Comparison of ENCODE assay signal across 8 mouse cellular contexts in the genomic region with DNA sequence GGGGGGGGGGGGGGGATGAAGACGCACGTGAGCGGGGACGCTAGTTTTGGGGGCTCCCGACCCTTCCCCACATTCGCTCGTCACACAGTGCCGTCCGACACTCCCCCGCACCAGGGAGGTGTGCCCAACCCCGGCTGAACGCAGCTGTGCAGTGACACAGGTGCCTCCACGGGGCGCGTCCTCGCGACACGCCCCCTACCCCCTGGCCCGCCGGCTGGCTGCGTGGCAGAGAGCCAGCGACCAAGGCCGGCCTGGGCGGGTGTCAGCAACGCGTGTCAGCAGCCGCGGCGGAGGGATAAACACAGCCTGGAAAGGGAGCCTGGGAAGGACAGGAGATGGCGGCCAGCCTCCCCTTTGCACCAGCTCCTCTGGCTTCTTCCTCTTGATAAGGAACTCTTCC. TPM values are rescaled to one million over a fixed set of nuclear protein-coding genes. Genes with fewer than 3 reads are reported as not detected.
DNase-seq lines count a peak whose midpoint lies in the region; ATAC-seq lines count a peak whose summit lies in the region.

No protein-coding gene starts in this region.

- WGBS in kidney, embryonic 15.5 days: under 1% methylated on average over 30 of the region's 30 CpGs
- WGBS in liver, embryonic 13.5 days (ENCODE audit: insufficient replicate concordance): under 1% methylated on average over 28 of the region's 30 CpGs

- peak overlapping the region; percentile 99 for H3K4me2 ChIP-seq in kidney, embryonic 15.5 days
- peak overlapping the region; percentile 74 for H3K4me2 ChIP-seq in liver, embryonic 13.5 days

- no peak overlapping the region for H3K27ac ChIP-seq in kidney, embryonic 15.5 days
- H3K27ac ChIP-seq in liver, embryonic 13.5 days: no peak overlapping the region

- peak overlapping the region; percentile 51 for H3K4me3 ChIP-seq in kidney, embryonic 15.5 days (replicated peaks)
- peak overlapping the region; percentile 54 for H3K4me3 ChIP-seq in liver, embryonic 13.5 days (replicated peaks)

- H3K27me3 ChIP-seq in kidney, embryonic 15.5 days: peaks cover 50% of the 10 kb centered on the region
- peaks cover 79% of the 10 kb centered on the region for H3K27me3 ChIP-seq in liver, embryonic 13.5 days

- H3K9ac ChIP-seq in kidney, embryonic 15.5 days: peak overlapping the region; percentile 45
- H3K9ac ChIP-seq in liver, embryonic 13.5 days: peak overlapping the region; percentile 41; the same call in 1 of the 2 replicates

- no peaks in the 10 kb centered on the region for H3K9me3 ChIP-seq in kidney, embryonic 15.5 days (replicated peaks)
- H3K9me3 ChIP-seq in liver, embryonic 13.5 days (replicated peaks): no peaks in the 10 kb centered on the region

- DNase-seq in kidney, adult 8-10 months: no peak
- peak; percentile 61 for DNase-seq in cerebellum, adult 9-11 months
- peak; percentile 80 for DNase-seq in heart, postnatal 4 days
- no peak for DNase-seq in liver, embryonic 13.5 days
- peak; percentile 78 for DNase-seq in ovary, postnatal 36 days (ENCODE audit: low spot score)

- ATAC-seq in kidney, embryonic 15.5 days (replicated peaks; ENCODE audit: low FRiP score): no peak
- ATAC-seq in liver, embryonic 13.5 days (ENCODE audit: low read depth): no peak
- ATAC-seq in inflammation-experienced regulatory T-cells, adult 6 months: no peak
- ATAC-seq in monocyte, adult 5-6 weeks (replicated peaks; ENCODE audit: insufficient number of reproducible peaks, low FRiP score, low TSS enrichment, poor library complexity, severe bottlenecking): no peak

- H3K4me1 ChIP-seq in kidney, embryonic 15.5 days: peaks cover 81% of the 10 kb centered on the region
- peaks cover 68% of the 10 kb centered on the region for H3K4me1 ChIP-seq in liver, embryonic 13.5 days (replicated peaks)

- H3K36me3 ChIP-seq in kidney, embryonic 15.5 days: no peaks in the 10 kb centered on the region
- no peaks in the 10 kb centered on the region for H3K36me3 ChIP-seq in liver, embryonic 13.5 days

RNA-seq across cellular contexts. Expression of a gene that starts 2.9 kb away (rescaled TPM):
- polyA plus RNA-seq in kidney, embryonic 15.5 days (2015; fragmentation: Nextera tagmentation; extraction: Ambion mirVana): 7.1 and 7.2 TPM in 2 replicates
- 100 to 1,000 TPM; 108 to 118 TPM for total RNA-seq in heart, postnatal 4 days (2021)
- 0.20 and 0.22 TPM in 2 replicates for polyA plus RNA-seq in liver, embryonic 13.5 days (2015; fragmentation: Nextera tagmentation; extraction: Ambion mirVana)
- under 1 TPM in 2 of 3 experiments, not detected in 1; 0.38 to 0.47 TPM for polyA plus RNA-seq in inflammation-experienced regulatory T-cells, adult 6 months (2017; shearing (Covaris generic))
- 0.53 TPM in 1 of 3 replicates, not detected in the others for total RNA-seq in monocyte, adult 5-6 weeks (2017)

RNA-seq across cellular contexts. Expression of a gene that starts 16.1 kb away (rescaled TPM):
- 15.4 and 18.4 TPM in 2 replicates for polyA plus RNA-seq in kidney, embryonic 15.5 days (2015; fragmentation: Nextera tagmentation; extraction: Ambion mirVana)
- total RNA-seq in heart, postnatal 4 days (2021): 10 to 100 TPM; 39.5 to 40.6 TPM
- polyA plus RNA-seq in liver, embryonic 13.5 days (2015; fragmentation: Nextera tagmentation; extraction: Ambion mirVana): 2.5 and 2.7 TPM in 2 replicates
- polyA plus RNA-seq in inflammation-experienced regulatory T-cells, adult 6 months (2017; shearing (Covaris generic)): under 1 TPM in 2 of 3 experiments, not detected in 1; 0.08 to 0.17 TPM
- total RNA-seq in monocyte, adult 5-6 weeks (2017): 0.29 TPM in 1 of 3 replicates, not detected in the others

RNA-seq across cellular contexts. Expression of a gene that starts 43.4 kb away (rescaled TPM):
- polyA plus RNA-seq in kidney, embryonic 15.5 days (2015; fragmentation: Nextera tagmentation; extraction: Ambion mirVana): 0.82 and 1.1 TPM in 2 replicates
- total RNA-seq in heart, postnatal 4 days (2021): under 1 TPM; 0.45 to 0.83 TPM
- polyA plus RNA-seq in liver, embryonic 13.5 days (2015; fragmentation: Nextera tagmentation; extraction: Ambion mirVana): 0.56 and 0.60 TPM in 2 replicates
- 1 to 10 TPM; 1.1 to 1.7 (median 1.4) TPM for polyA plus RNA-seq in inflammation-experienced regulatory T-cells, adult 6 months (2017; shearing (Covaris generic))
- 0.11 to 0.87 TPM in 2 of 3 replicates, not detected in the other for total RNA-seq in monocyte, adult 5-6 weeks (2017)

RNA-seq across cellular contexts. Expression of a gene that starts 44.9 kb away (rescaled TPM):
- polyA plus RNA-seq in kidney, embryonic 15.5 days (2015; fragmentation: Nextera tagmentation; extraction: Ambion mirVana): 59.2 and 62.0 TPM in 2 replicates
- 10 to 100 TPM; 86.3 to 87.0 TPM for total RNA-seq in heart, postnatal 4 days (2021)
- polyA plus RNA-seq in liver, embryonic 13.5 days (2015; fragmentation: Nextera tagmentation; extraction: Ambion mirVana): 30.2 and 30.5 TPM in 2 replicates
- polyA plus RNA-seq in inflammation-experienced regulatory T-cells, adult 6 months (2017; shearing (Covaris generic)): 10 to 100 TPM; 15.5 to 26.5 (median 20.9) TPM
- total RNA-seq in monocyte, adult 5-6 weeks (2017): 4.5 to 7.6 TPM (median 5.2 TPM) in 3 replicates

Comparison
In these comparisons a context has a peak if more than half of its experiments do, and no peak if none do; other contexts are left out.
1. DNase-seq: peak in cerebellum, adult 9-11 months (single experiment), heart, postnatal 4 days (single experiment) and ovary, postnatal 36 days (single experiment); none in kidney, adult 8-10 months (0 of 2) and liver, embryonic 13.5 days (single experiment).